27 mouse cellular contexts compared by ENCODE assay signal in genomic region chr7:121970250-121970649, GRCm38 (mm10). TPM values are rescaled to one million over a fixed set of nuclear protein-coding genes. Genes with fewer than 3 reads are reported as not detected.
DNase-seq lines count a peak whose midpoint lies in the region; ATAC-seq and TF ChIP-seq lines count a peak whose summit lies in the region.
"Had no signal": no experiment of that assay in that cellular context is flagged by ENCODE, and none has a peak within 500 bp of the region (broad histone marks: within the 10 kb centered on the region; RNA-seq: fewer than 3 reads in every experiment).

No protein-coding gene starts in this region.

- H3K27ac ChIP-seq in liver, embryonic 13.5 days, result no peak overlapping the region; the same call in 1 of the 2 replicates
- H3K27ac ChIP-seq in liver, embryonic 16.5 days (ENCODE audit: low read length), result no peak overlapping the region
- H3K27ac ChIP-seq: embryonic facial prominence, embryonic 12.5 days; embryonic facial prominence, embryonic 15.5 days; forebrain, embryonic 12.5 days; forebrain, embryonic 15.5 days; heart, adult 2 months; heart, embryonic 10.5 days; heart, embryonic 13.5 days; hindbrain, embryonic 14.5 days; hindbrain, postnatal 0 days had no signal

- H3K4me1 ChIP-seq in liver, embryonic 13.5 days (replicated peaks), result peaks cover 34% of the 10 kb centered on the region
- H3K4me1 ChIP-seq in G1E (ENCODE audit: insufficient read depth, low read depth, low read length), result peaks cover 30% of the 10 kb centered on the region
- peaks cover 8% of the 10 kb centered on the region for H3K4me1 ChIP-seq in liver, embryonic 16.5 days (ENCODE audit: control insufficient read depth, low read depth, low read length)
- H3K4me1 ChIP-seq: embryonic facial prominence, embryonic 12.5 days; embryonic facial prominence, embryonic 15.5 days; forebrain, embryonic 12.5 days; forebrain, embryonic 15.5 days; heart, embryonic 13.5 days had no signal

- H3K4me2 ChIP-seq in liver, embryonic 13.5 days, result no peak overlapping the region
- no peak overlapping the region for H3K4me2 ChIP-seq in liver, embryonic 16.5 days (ENCODE audit: low read depth, low read length)
- H3K4me2 ChIP-seq in myocyte (ENCODE audit: low read depth), result no peak overlapping the region
- H3K4me2 ChIP-seq: embryonic facial prominence, embryonic 12.5 days; embryonic facial prominence, embryonic 15.5 days; forebrain, embryonic 12.5 days; forebrain, embryonic 15.5 days; heart, embryonic 13.5 days; hindbrain, embryonic 14.5 days had no signal

- no peak overlapping the region for H3K4me3 ChIP-seq in liver, embryonic 13.5 days (replicated peaks)
- no peak overlapping the region for H3K4me3 ChIP-seq in G1E (ENCODE audit: low read depth, low read length)
- no peak overlapping the region for H3K4me3 ChIP-seq in liver, embryonic 16.5 days (ENCODE audit: low read depth, low read length)
- no peak overlapping the region for H3K4me3 ChIP-seq in myocyte
- H3K4me3 ChIP-seq: embryonic facial prominence, embryonic 12.5 days; embryonic facial prominence, embryonic 15.5 days; forebrain, embryonic 12.5 days; forebrain, embryonic 15.5 days; heart, adult 2 months; heart, embryonic 10.5 days; heart, embryonic 13.5 days had no signal

- TF ChIP-seq CTCF in G1E (IDR thresholded peaks at IDR 0.05; ENCODE audit: low read depth, low read length), result no peak

- H3K79me2 ChIP-seq in myocyte (ENCODE audit: control insufficient read depth, insufficient read depth), result no peaks in the 10 kb centered on the region

- no peak overlapping the region for H3ac ChIP-seq in myocyte (ENCODE audit: control insufficient read depth, insufficient read length)

- WGBS in liver, embryonic 13.5 days (ENCODE audit: insufficient replicate concordance), result 46% methylated on average over 9 of the region's 9 CpGs
- 44% methylated on average over 9 of the region's 9 CpGs for WGBS in liver, embryonic 16.5 days (ENCODE audit: insufficient replicate concordance)

- H3K9ac ChIP-seq in liver, embryonic 13.5 days, result no peak overlapping the region
- H3K9ac ChIP-seq in liver, embryonic 16.5 days (ENCODE audit: low read depth, low read length), result no peak overlapping the region
- H3K9ac ChIP-seq: embryonic facial prominence, embryonic 12.5 days; embryonic facial prominence, embryonic 15.5 days; forebrain, embryonic 12.5 days; forebrain, embryonic 15.5 days; heart, embryonic 13.5 days; hindbrain, embryonic 14.5 days had no signal

- peaks cover 33% of the 10 kb centered on the region for H3K36me3 ChIP-seq in liver, embryonic 13.5 days
- peaks cover 84% of the 10 kb centered on the region for H3K36me3 ChIP-seq in G1E (replicated peaks)
- H3K36me3 ChIP-seq in liver, embryonic 16.5 days (ENCODE audit: control insufficient read depth, insufficient read depth), result no peaks in the 10 kb centered on the region; the same call in none of the 2 replicates
- peaks cover 14% of the 10 kb centered on the region for H3K36me3 ChIP-seq in myocyte (ENCODE audit: control insufficient read depth, insufficient read depth)

- H3K27me3 ChIP-seq in liver, embryonic 13.5 days, result no peaks in the 10 kb centered on the region
- H3K27me3 ChIP-seq in G1E (ENCODE audit: insufficient read depth, low read length), result no peaks in the 10 kb centered on the region
- H3K27me3 ChIP-seq in liver, embryonic 16.5 days (ENCODE audit: control insufficient read depth, insufficient read depth, low read depth, low read length), result no peaks in the 10 kb centered on the region
- no peaks in the 10 kb centered on the region for H3K27me3 ChIP-seq in myocyte (ENCODE audit: control insufficient read depth, insufficient read depth, insufficient read length)
- H3K27me3 ChIP-seq: embryonic facial prominence, embryonic 12.5 days; embryonic facial prominence, embryonic 15.5 days; forebrain, embryonic 12.5 days; forebrain, embryonic 15.5 days; heart, embryonic 13.5 days; Patski had no signal

- TF ChIP-seq POLR2A in myocyte (IDR thresholded peaks at IDR 0.05; ENCODE audit: insufficient read length, low read depth), result no peak

- peak; percentile 9 for DNase-seq in liver, embryonic 13.5 days
- DNase-seq in liver (no peak), G1E (ENCODE audit: low spot score) (peak; percentile 9)
- no peak for DNase-seq in layer of hippocampus, postnatal 25 days (ENCODE audit: extremely low spot score in 1 of 2, low spot score in 1 of 2)
- no peak for DNase-seq in frontal cortex, postnatal 10 days (ENCODE audit: low spot score in 2 of 2)
- DNase-seq: adrenal gland, postnatal 10 days; adrenal gland, postnatal 36 days; cerebellum, adult 18-20 months; cerebellum, adult 9-10 months; cerebellum, postnatal 14 days; gastrocnemius, postnatal 10 days; gastrocnemius, postnatal 36 days; heart, adult 2 months; heart, postnatal 14 days; heart, postnatal 4 days had no signal

- H3K9me3 ChIP-seq in liver, embryonic 13.5 days (replicated peaks), result no peaks in the 10 kb centered on the region
- no peaks in the 10 kb centered on the region for H3K9me3 ChIP-seq in G1E (replicated peaks)
- no peaks in the 10 kb centered on the region for H3K9me3 ChIP-seq in liver, embryonic 16.5 days (replicated peaks; ENCODE audit: control insufficient read depth, low read length)
- H3K9me3 ChIP-seq: embryonic facial prominence, embryonic 12.5 days; embryonic facial prominence, embryonic 15.5 days; forebrain, embryonic 12.5 days; forebrain, embryonic 15.5 days; heart, embryonic 10.5 days; heart, embryonic 13.5 days had no signal

- peak; percentile 64 for ATAC-seq in liver, embryonic 13.5 days (ENCODE audit: low read depth)
- peak; percentile 78 for ATAC-seq in G1E (ENCODE audit: extremely low read depth, insufficient number of reproducible peaks, low FRiP score, poor library complexity, severe bottlenecking)
- peak; percentile 55 for ATAC-seq in liver, embryonic 16.5 days (ENCODE audit: low read depth)
- ATAC-seq: CD4-positive, CD25-positive, alpha-beta regulatory T cell, adult 4 months; forebrain, embryonic 15.5 days; hindbrain, postnatal 0 days; Patski had no signal

TF ChIP-seq in myocyte, 11 proteins besides CTCF, POLR2A, EP300 and RAD21:
- TF ChIP-seq TCF12 (IDR thresholded peaks at IDR 0.05; ENCODE audit: insufficient read depth, poor library complexity, severe bottlenecking) (no peak), POLR2AphosphoS2 (IDR thresholded peaks at IDR 0.05; ENCODE audit: insufficient read length, low read depth) (no peak), E2F4 (IDR thresholded peaks at IDR 0.05; ENCODE audit: insufficient read depth) (no peak), MYOD1 (IDR thresholded peaks at IDR 0.05; ENCODE audit: control insufficient read depth in 1 of 3, insufficient read length in 2 of 3, low read depth in 2 of 3) (peak in 1 of 3 experiments; percentile 16), TCF3 (IDR thresholded peaks at IDR 0.05; ENCODE audit: insufficient read length, low read depth) (no peak), SRF (IDR thresholded peaks at IDR 0.05; ENCODE audit: control insufficient read depth, insufficient read length, low read depth) (no peak), USF1 (IDR thresholded peaks at IDR 0.05; ENCODE audit: low read depth) (no peak), CEBPB (IDR thresholded peaks at IDR 0.05; ENCODE audit: insufficient read depth, poor library complexity, severe bottlenecking) (no peak), MYOG (IDR thresholded peaks at IDR 0.05; ENCODE audit: control insufficient read depth in 1 of 3, insufficient read depth in 1 of 3, insufficient read length in 2 of 3, low read depth in 2 of 3) (peak in 2 of 3 experiments; percentile 22 to 55)

RNA-seq across cellular contexts. Expression of gene Cog7, which starts 11.3 kb away (rescaled TPM):
- 11.1 and 11.4 TPM in 2 replicates for polyA plus RNA-seq in liver, embryonic 13.5 days (2015; fragmentation: Nextera tagmentation; extraction: Ambion mirVana)
- 26.2 and 32.7 TPM in 2 replicates for total RNA-seq in G1E (2014; fragmentation: Nextera tagmentation)
- 19.3 and 20.5 TPM in 2 replicates for total RNA-seq in G1E (2017)
- 9.0 and 9.2 TPM in 2 replicates for polyA plus RNA-seq in G1E (2012)
- 9.6 and 9.9 TPM in 2 replicates for polyA plus RNA-seq in liver, embryonic 16.5 days (2015; fragmentation: Nextera tagmentation; extraction: Ambion mirVana)
- polyA plus RNA-seq in myocyte (2012; fragmentation: generic; extraction: Trizol), result 15.2 TPM
- 10 to 100 TPM; 37.5 to 41.0 TPM for total RNA-seq in layer of hippocampus, postnatal 25 days (2021)

RNA-seq across cellular contexts. Expression of gene Gga2, which starts 50.8 kb away (rescaled TPM):
- polyA plus RNA-seq in liver, embryonic 13.5 days (2015; fragmentation: Nextera tagmentation; extraction: Ambion mirVana), result 39.7 and 41.9 TPM in 2 replicates
- total RNA-seq in G1E (2014; fragmentation: Nextera tagmentation) (174 and 198 TPM in 2 replicates), G1E (2017) (314 and 315 TPM in 2 replicates)
- polyA plus RNA-seq in G1E (2012) (299 and 333 TPM in 2 replicates), myocyte (2012; fragmentation: generic; extraction: Trizol) (63.9 TPM)
- 32.6 and 34.6 TPM in 2 replicates for polyA plus RNA-seq in liver, embryonic 16.5 days (2015; fragmentation: Nextera tagmentation; extraction: Ambion mirVana)
- 10 to 100 TPM; 26.2 to 30.5 TPM for total RNA-seq in layer of hippocampus, postnatal 25 days (2021)

Comparison
In these comparisons a context has a peak if more than half of its experiments do, and no peak if none do; other contexts are left out.
1. DNase-seq: peak in liver, embryonic 13.5 days (single experiment) and G1E (single experiment); none in liver (single experiment), layer of hippocampus, postnatal 25 days (0 of 2) and frontal cortex, postnatal 10 days (0 of 2).
2. Peak in every context shown above with its lines, with median percentiles within 50 percentile points of each other: ATAC-seq.